Mouse (Mus musculus) bone marrow, adult 2 months (tissue): Measurements from ENCODE around the gene Dgki.

Source experiments
- CTCF ChIP-seq: fragments of 200-500 bp; IDR thresholded peaks from 2 replicates; pipeline ENCODE4 v1.5.1; 2011; ENCODE audit warnings: low read length, control low read depth; ENCODE audit not compliant: control insufficient read depth, insufficient read depth
- POLR2A ChIP-seq: fragments of 200-500 bp; IDR thresholded peaks from 2 replicates; pipeline ENCODE4 v1.6.1; 2011; ENCODE audit warnings: low read depth, mild to moderate bottlenecking, control low read depth, low read length, borderline replicate concordance; ENCODE audit not compliant: control insufficient read depth

DNA sequence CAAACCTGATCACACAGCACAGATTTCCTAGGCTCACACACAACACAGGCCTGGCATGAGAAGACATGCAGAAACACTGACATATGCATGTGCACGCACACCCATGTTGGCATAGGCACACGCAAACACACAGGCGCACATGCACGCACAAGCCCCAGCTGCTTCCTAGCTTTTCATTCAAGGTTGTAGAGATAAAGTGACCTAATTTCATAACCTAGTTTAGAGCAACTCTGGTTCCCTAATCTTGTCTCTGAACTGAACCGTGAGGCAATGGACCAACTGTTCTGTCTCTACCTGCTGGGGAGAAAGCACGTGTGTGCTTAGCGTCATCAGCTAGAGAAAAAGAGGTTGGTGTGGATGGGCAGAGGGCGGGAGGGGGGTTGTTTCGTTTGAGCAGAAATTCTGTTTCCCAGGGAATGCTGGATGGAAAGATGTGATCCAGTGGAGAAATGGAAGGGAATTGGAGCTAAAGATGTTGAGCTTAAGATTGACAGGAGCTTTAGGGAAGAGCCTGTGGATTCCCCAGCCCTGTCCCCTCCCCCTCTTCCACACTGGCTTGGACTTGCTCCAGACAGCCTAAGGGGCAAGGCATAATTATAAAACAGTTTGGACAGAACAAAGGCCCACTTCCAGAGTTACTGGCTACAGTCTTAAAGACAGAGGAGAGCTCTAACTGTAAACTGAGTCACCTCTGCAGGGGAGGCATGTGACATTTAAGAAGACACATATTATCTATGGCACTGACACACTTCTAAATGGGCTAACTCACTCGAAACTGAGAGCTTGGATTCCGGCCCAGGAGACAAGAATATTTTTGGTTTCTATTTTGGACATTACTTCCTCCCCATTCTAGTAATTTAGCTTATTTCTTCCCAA, 156.8 kb downstream of the Dgki start:
- TF ChIP-seq POLR2A (no peak), CTCF (no peak)
